Mouse (Mus musculus) heart, embryonic 12.5 days (tissue): ENCODE data around the gene Acnat2. TPM values are rescaled to one million over a fixed set of nuclear protein-coding genes. Genes with fewer than 3 reads are reported as not detected.
"Not testable (repeated sequence)": the region's sequence is repeated elsewhere in the genome, so short reads cannot be mapped to it uniquely, and the experiment has no call there.

ENCODE experiments used
- ATAC-seq: fragments of 200-750 bp; cut with Nextera tagmentation; 2 replicates; pipeline ENCODE4 v1.8.0; 2017; ENCODE audit warnings: moderate TSS enrichment, moderate library complexity; ENCODE audit not compliant: insufficient number of reproducible peaks, low FRiP score
- H3K27ac ChIP-seq: fragments of 300-500 bp; sonication (generic); 2 replicates; pipeline ENCODE4 v1.5.1; 2016; ENCODE audit warnings: mild to moderate bottlenecking, moderate library complexity; ENCODE audit not compliant: poor library complexity, severe bottlenecking
- H3K27me3 ChIP-seq: fragments of 300-500 bp; sonication (generic); replicated peaks from 2 replicates; pipeline ENCODE4 v1.6.1; 2016; ENCODE audit warnings: mild to moderate bottlenecking, moderate library complexity
- H3K36me3 ChIP-seq: fragments of 300-500 bp; sonication (generic); 2 replicates; pipeline ENCODE4 v1.6.1; 2016; ENCODE audit warnings: mild to moderate bottlenecking, moderate library complexity
- H3K4me1 ChIP-seq: fragments of 300-500 bp; sonication (generic); replicated peaks from 2 replicates; pipeline ENCODE4 v1.6.1; 2016; ENCODE audit warnings: mild to moderate bottlenecking
- H3K4me2 ChIP-seq: fragments of 300-500 bp; sonication (generic); 2 replicates; pipeline ENCODE4 v1.6.1; 2016; ENCODE audit warnings: mild to moderate bottlenecking, moderate library complexity
- H3K4me3 ChIP-seq: fragments of 300-500 bp; sonication (generic); 2 replicates; pipeline ENCODE4 v1.5.1; 2016; ENCODE audit warnings: mild to moderate bottlenecking
- H3K9ac ChIP-seq: fragments of 300-500 bp; sonication (generic); 2 replicates; pipeline ENCODE4 v1.6.1; 2016; ENCODE audit warnings: mild to moderate bottlenecking, moderate library complexity
- H3K9me3 ChIP-seq: fragments of 300-500 bp; sonication (generic); replicated peaks from 2 replicates; pipeline ENCODE4 v1.6.1; 2016; ENCODE audit warnings: mild to moderate bottlenecking, moderate library complexity
- whole genome bisulfite sequencing: fragments of 180-500 bp; shearing (Covaris S2); methylation state at CpG from one replicate; pipeline ENCODE4 v1.1.7; 2016; 5-methylcytosine and 5-hydroxymethylcytosine counted together
- polyA plus RNA-seq: library from polyadenylated mRNA; unstranded; fragments of >200 nt; fragmentation: Nextera tagmentation; extraction: Ambion mirVana; gene quantifications from 2 replicates; pipeline ENCODE4 v1.2.1, GENCODE M21; 2016

Gene Acnat2
- polyA plus RNA-seq, 1 experiment from 2014 or later: not detected

GRCm38 (mm10) chr4:49348677-49349076 is 59.3 kb downstream of the Acnat2 start:
- Histone ChIP-seq H3K9me3 (no peaks in the 10 kb centered on the region), H3K4me1 (no peaks in the 10 kb centered on the region), H3K36me3 (no peaks in the 10 kb centered on the region), H3K9ac (no peak overlapping the region), H3K4me2 (no peak overlapping the region), H3K4me3 (no peak overlapping the region), H3K27ac (no peak overlapping the region), H3K27me3 (no peaks in the 10 kb centered on the region)
- WGBS: 78% methylated on average over 2 of the region's 2 CpGs
- ATAC-seq: no peak

GRCm38 (mm10) chr4:49348001-49348400 is 60.0 kb downstream of the Acnat2 start:
- 68% methylated on average over 1 of the region's 1 CpGs for WGBS

GRCm38 (mm10) chr4:49340091-49340490 is 67.9 kb downstream of the Acnat2 start:
- ATAC-seq, H3K36me3 ChIP-seq, H3K9ac ChIP-seq, H3K4me2 ChIP-seq, H3K4me3 ChIP-seq, H3K9me3 ChIP-seq, H3K4me1 ChIP-seq, H3K27ac ChIP-seq, H3K27me3 ChIP-seq: not testable (repeated sequence)
- WGBS: 46% methylated on average over 3 of the region's 3 CpGs

More at GRCm38 (mm10) chr4:49348001-49348400, 60.0 kb downstream of the Acnat2 start:
- not testable (repeated sequence) for H3K9me3 ChIP-seq, H3K4me2 ChIP-seq, H3K27ac ChIP-seq, ATAC-seq, H3K9ac ChIP-seq, H3K4me3 ChIP-seq, H3K27me3 ChIP-seq, H3K36me3 ChIP-seq, H3K4me1 ChIP-seq

- not testable (repeated sequence) for H3K9me3 ChIP-seq, H3K27me3 ChIP-seq, H3K4me3 ChIP-seq, H3K4me2 ChIP-seq, ATAC-seq, H3K27ac ChIP-seq, H3K4me1 ChIP-seq, H3K36me3 ChIP-seq, H3K9ac ChIP-seq
- WGBS: 75% methylated on average over 3 of the region's 4 CpGs
Measured at GRCm38 (mm10) chr4:49337949-49338348, 70.0 kb downstream of the Acnat2 start.

Other genes starting within 250 kb of the Acnat2 start
- gene Acnat1, start 65.8 kb upstream of the Acnat2 start, polyA plus RNA-seq: not detected in 2 replicates
- gene Baat, start 98.4 kb upstream of the Acnat2 start, polyA plus RNA-seq: not detected in 2 replicates
- 69.1 and 71.4 TPM in 2 replicates for gene Mrpl50, start 112.9 kb upstream of the Acnat2 start, polyA plus RNA-seq
- 8.0 and 8.3 TPM in 2 replicates for gene Zfp189, start 113.0 kb upstream of the Acnat2 start, polyA plus RNA-seq
- 0.39 and 0.42 TPM in 2 replicates for gene Aldob, start 141.4 kb upstream of the Acnat2 start, polyA plus RNA-seq
- gene Tmem246, start 189.7 kb upstream of the Acnat2 start, polyA plus RNA-seq: 47.5 and 48.0 TPM in 2 replicates
- gene Rnf20, start 223.9 kb upstream of the Acnat2 start, polyA plus RNA-seq: 29.2 and 30.2 TPM in 2 replicates